Mouse (Mus musculus) cerebellum, adult (tissue): Measurements from ENCODE around the gene Tle1.

Experiments
- ATAC-seq: cut with Nextera tagmentation; 2 replicates; pipeline ENCODE4 v1.9.2; 2017; ENCODE audit warnings: mild to moderate bottlenecking, moderate library complexity, mixed read lengths; ENCODE audit not compliant: insufficient number of reproducible peaks, low FRiP score, low TSS enrichment

The Tle1 gene

DNA sequence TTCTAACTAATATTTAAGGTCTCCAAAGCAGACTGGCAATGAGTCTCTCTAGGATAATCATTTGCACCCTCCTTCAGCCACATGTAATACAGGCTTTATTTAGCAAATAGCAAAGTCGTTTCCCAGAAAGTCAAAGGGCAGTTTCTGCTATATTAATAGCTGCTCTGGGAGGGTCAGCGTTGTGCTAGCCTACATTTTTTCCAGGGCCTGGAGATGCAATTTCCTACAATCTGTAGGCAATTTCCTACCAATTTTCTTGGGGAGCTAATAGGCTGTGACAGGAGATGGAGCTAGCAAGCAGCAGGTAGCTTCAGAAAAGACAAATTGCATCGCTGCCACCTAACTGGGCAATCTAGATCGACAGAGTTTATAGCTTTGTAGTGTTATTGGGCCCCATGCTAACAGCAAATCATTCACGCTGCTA is 131.6 kb downstream of the Tle1 start:
- ATAC-seq: no peak

DNA sequence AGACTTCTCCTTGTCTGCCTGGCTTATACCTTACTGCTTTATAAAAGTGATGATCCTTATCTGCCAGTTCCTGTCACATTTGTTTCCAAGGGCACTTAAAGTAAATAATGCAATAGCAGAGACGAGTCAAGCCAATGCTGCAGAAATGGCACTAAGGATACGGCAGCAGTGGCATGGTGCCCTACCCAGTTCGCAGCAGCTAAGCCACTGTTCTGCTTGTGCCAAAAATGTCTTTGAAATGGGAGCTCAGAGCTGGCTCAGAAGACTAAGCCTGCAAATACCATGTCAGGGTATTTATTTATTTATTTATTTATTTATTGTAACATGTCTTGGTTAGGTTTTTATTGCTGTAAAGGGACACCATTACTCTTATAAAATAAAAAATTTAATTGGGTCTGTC is 132.8 kb downstream of the Tle1 start:
- ATAC-seq: no peak
